Mouse (Mus musculus): ENCODE measurements at regions not wholly inside any gene's neighbourhood (a gene's known extent, or its start where the extent isn't known, plus 50 kb on each side); places are given as distances from the start of the nearest gene placed in this dataset.
"Not testable (repeated sequence)": the region's sequence is repeated elsewhere in the genome, so short reads cannot be mapped to it uniquely, and the experiment has no call there.

DNA sequence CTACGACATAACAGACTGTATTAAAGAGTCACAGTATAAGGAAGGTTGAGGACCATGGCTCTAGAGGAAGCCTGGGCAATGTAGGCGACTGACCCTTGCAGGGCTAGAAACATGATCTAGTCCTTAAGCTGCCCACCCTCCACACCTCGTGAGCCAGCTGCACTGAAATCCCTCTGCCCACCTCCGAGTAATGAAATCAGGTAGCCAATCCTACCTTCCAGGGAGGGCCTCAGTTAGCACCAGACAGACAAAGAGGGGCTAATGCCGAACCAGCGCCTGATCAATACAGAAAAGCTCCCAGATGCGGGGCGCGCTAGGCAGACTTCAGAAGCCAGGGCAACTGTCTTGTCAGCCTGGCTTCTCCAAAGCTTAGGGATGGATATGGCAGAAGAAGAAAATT lies 65.4 kb upstream of the Top1 start:
- DNase-seq (ENCODE audit: low read depth in 3 of 3, low spot score in 3 of 3) (no peak), ATAC-seq (ENCODE audit: insufficient read depth) (no peak)
- 29% methylated on average over 9 of the region's 9 CpGs for WGBS (ENCODE audit: insufficient replicate concordance)
- Histone ChIP-seq H3K4me3 (ENCODE audit: insufficient read depth in 1 of 2, low read depth in 2 of 2, low read length in 2 of 2) (no peak overlapping the region), H3K27me3 (ENCODE audit: control insufficient read depth, insufficient read depth, low read length) (peaks cover 16% of the 10 kb centered on the region), H3K4me2 (ENCODE audit: low read depth) (no peak overlapping the region), H3K36me3 (replicated peaks; ENCODE audit: control insufficient read depth, insufficient read depth, low read depth) (no peaks in the 10 kb centered on the region), H3K9me3 (ENCODE audit: control insufficient read depth, low read length) (no peaks in the 10 kb centered on the region), H3K4me1 (replicated peaks; ENCODE audit: control insufficient read depth in 2 of 2, insufficient read depth in 2 of 2, low read length in 1 of 2) (no peaks in the 10 kb centered on the region), H3K27ac (no peak overlapping the region), H3K9ac (replicated peaks) (no peak overlapping the region)
- no peak for TF ChIP-seq CTCF (IDR thresholded peaks at IDR 0.05; ENCODE audit: low read depth)
- no peak for TF ChIP-seq EP300 (IDR thresholded peaks at IDR 0.05; ENCODE audit: low read depth)

DNA sequence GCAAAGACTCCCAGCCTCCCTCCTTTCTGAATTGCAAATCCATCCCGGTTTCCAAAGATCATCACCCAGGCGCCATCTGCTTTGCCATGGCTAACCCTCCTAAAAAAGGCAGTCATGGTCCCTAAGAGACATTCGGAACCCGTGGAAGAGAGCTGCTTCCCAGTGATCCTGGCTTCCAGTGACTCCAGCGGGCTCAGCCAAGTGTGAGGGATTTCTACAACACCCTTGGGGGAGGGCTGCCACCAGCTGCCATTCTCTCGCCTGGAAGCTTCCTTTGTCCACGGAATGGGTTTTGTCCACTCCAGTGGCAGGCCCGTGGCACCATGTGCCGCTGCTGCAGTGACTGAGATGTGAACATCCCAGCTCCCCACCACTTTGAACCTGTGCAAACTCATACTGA lies 64.7 kb upstream of the Top1 start:
- Histone ChIP-seq H3K9ac (replicated peaks) (no peak overlapping the region), H3K27ac (no peak overlapping the region), H3K9me3 (ENCODE audit: control insufficient read depth, low read length) (no peaks in the 10 kb centered on the region), H3K27me3 (ENCODE audit: control insufficient read depth, insufficient read depth, low read length) (peaks cover 16% of the 10 kb centered on the region), H3K36me3 (replicated peaks; ENCODE audit: control insufficient read depth, insufficient read depth, low read depth) (no peaks in the 10 kb centered on the region), H3K4me3 (ENCODE audit: insufficient read depth in 1 of 2, low read depth in 2 of 2, low read length in 2 of 2) (no peak overlapping the region), H3K4me1 (replicated peaks; ENCODE audit: control insufficient read depth in 2 of 2, insufficient read depth in 2 of 2, low read length in 1 of 2) (no peaks in the 10 kb centered on the region), H3K4me2 (ENCODE audit: low read depth) (no peak overlapping the region)
- ATAC-seq (ENCODE audit: insufficient read depth) (no peak), DNase-seq (ENCODE audit: low read depth in 3 of 3, low spot score in 3 of 3) (no peak)
- 8% methylated on average over 9 of the region's 9 CpGs for WGBS (ENCODE audit: insufficient replicate concordance)
- TF ChIP-seq CTCF (IDR thresholded peaks at IDR 0.05; ENCODE audit: low read depth): no peak

DNA sequence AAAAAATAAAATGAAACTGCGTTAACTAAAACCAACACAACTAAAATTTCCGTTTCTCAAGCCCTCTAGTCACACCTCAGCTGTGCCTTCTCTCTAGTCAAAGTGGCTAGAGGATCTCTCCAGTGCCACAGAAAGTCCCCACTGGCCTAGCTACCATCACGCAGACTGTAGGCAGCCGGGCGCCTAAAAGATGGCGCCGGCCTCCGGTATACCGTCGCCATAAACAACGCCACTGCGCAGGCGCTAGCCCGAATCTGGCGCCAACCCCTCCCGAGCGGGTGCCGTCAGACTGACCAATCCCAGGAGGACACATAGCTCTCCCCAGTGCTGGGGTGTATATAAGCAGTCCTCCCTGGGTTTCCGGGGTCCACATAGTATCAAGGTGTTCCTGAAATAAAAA lies 62.7 kb upstream of the Top1 start:
- peaks cover 16% of the 10 kb centered on the region for H3K27me3 ChIP-seq (ENCODE audit: control insufficient read depth, insufficient read depth, low read length)
- not testable (repeated sequence) for H3K9me3 ChIP-seq (ENCODE audit: control insufficient read depth, low read length); H3K4me1 ChIP-seq (replicated peaks; ENCODE audit: control insufficient read depth in 2 of 2, insufficient read depth in 2 of 2, low read length in 1 of 2); H3K4me2 ChIP-seq (ENCODE audit: low read depth); H3K27ac ChIP-seq; H3K9ac ChIP-seq (replicated peaks); ATAC-seq (ENCODE audit: insufficient read depth); H3K36me3 ChIP-seq (replicated peaks; ENCODE audit: control insufficient read depth, insufficient read depth, low read depth); H3K4me3 ChIP-seq (ENCODE audit: insufficient read depth in 1 of 2, low read depth in 2 of 2, low read length in 2 of 2); DNase-seq (ENCODE audit: low read depth in 3 of 3, low spot score in 3 of 3)
- WGBS (ENCODE audit: insufficient replicate concordance): 88% methylated on average over 19 of the region's 19 CpGs

DNA sequence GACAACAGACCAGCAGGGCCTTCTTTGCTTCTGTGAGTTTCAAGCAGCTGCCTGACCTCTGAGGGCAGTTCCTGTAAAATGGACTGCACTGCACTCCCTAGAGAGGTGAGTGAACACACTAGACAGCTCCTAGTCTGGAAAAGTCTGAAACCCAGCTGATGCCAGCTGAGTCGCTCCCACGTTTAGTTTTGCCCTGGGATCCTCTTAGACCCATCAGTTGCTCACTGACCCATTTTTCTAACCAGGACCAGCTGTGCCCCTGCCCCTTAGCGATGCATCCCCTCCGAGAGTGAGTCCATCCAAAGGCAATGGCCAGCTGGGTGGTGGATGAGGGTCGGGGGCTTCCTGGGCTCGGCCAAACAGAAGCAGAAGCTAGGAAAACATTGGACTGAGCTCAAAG lies 62.2 kb upstream of the Top1 start:
- H3K4me1 ChIP-seq (replicated peaks; ENCODE audit: control insufficient read depth in 2 of 2, insufficient read depth in 2 of 2, low read length in 1 of 2): no peaks in the 10 kb centered on the region
- ATAC-seq (ENCODE audit: insufficient read depth): no peak
- DNase-seq (ENCODE audit: low read depth in 3 of 3, low spot score in 3 of 3): no peak
- H3K27me3 ChIP-seq (ENCODE audit: control insufficient read depth, insufficient read depth, low read length): peaks cover 16% of the 10 kb centered on the region
- 56% methylated on average over 6 of the region's 6 CpGs for WGBS (ENCODE audit: insufficient replicate concordance)
- no peaks in the 10 kb centered on the region for H3K36me3 ChIP-seq (replicated peaks; ENCODE audit: control insufficient read depth, insufficient read depth, low read depth)
- no peak for TF ChIP-seq EP300 (IDR thresholded peaks at IDR 0.05; ENCODE audit: low read depth)
- no peak for TF ChIP-seq CTCF (IDR thresholded peaks at IDR 0.05; ENCODE audit: low read depth)
- H3K4me2 ChIP-seq (ENCODE audit: low read depth): no peak overlapping the region
- no peak overlapping the region for H3K9ac ChIP-seq (replicated peaks)
- no peak overlapping the region for H3K4me3 ChIP-seq (ENCODE audit: insufficient read depth in 1 of 2, low read depth in 2 of 2, low read length in 2 of 2)
- H3K9me3 ChIP-seq (ENCODE audit: control insufficient read depth, low read length): no peaks in the 10 kb centered on the region
- H3K27ac ChIP-seq: no peak overlapping the region

DNA sequence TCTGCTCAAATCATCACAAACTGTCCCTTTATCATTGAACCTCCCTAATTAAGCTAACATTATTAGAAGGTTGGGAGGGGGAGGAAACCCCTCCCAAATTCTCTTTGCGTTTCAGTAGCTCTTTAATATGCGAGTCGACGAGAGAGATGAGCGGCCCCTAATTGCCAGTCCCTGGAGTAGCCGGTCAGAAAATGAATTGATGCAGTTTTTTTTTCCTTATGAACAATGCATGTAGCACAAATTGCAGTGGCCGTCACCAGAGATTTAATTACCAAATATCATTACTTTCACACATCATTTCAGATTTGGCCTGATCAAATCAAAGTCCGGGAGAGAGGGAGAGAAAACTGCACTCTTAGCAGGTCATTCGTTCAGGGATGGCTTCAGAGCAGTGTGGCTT lies 61.1 kb upstream of the Top1 start:
- Histone ChIP-seq H3K27ac (no peak overlapping the region), H3K9me3 (ENCODE audit: control insufficient read depth, low read length) (no peaks in the 10 kb centered on the region), H3K4me3 (ENCODE audit: insufficient read depth in 1 of 2, low read depth in 2 of 2, low read length in 2 of 2) (no peak overlapping the region), H3K36me3 (replicated peaks; ENCODE audit: control insufficient read depth, insufficient read depth, low read depth) (no peaks in the 10 kb centered on the region), H3K4me1 (replicated peaks; ENCODE audit: control insufficient read depth in 2 of 2, insufficient read depth in 2 of 2, low read length in 1 of 2) (no peaks in the 10 kb centered on the region), H3K27me3 (ENCODE audit: control insufficient read depth, insufficient read depth, low read length) (peaks cover 14% of the 10 kb centered on the region), H3K9ac (replicated peaks) (no peak overlapping the region), H3K4me2 (ENCODE audit: low read depth) (no peak overlapping the region)
- ATAC-seq (ENCODE audit: insufficient read depth) (no peak), DNase-seq (ENCODE audit: low read depth in 3 of 3, low spot score in 3 of 3) (no peak)
- no peak for TF ChIP-seq CTCF (IDR thresholded peaks at IDR 0.05; ENCODE audit: low read depth)
- no peak for TF ChIP-seq EP300 (IDR thresholded peaks at IDR 0.05; ENCODE audit: low read depth)
- 45% methylated on average over 9 of the region's 9 CpGs for WGBS (ENCODE audit: insufficient replicate concordance)

Measured in liver, embryonic 14.5 days (tissue).